Mouse (Mus musculus) hindbrain, embryonic 14.5 days (tissue): ENCODE data around the gene Mcm2. TPM values are rescaled to one million over a fixed set of nuclear protein-coding genes. Genes with fewer than 3 reads are reported as not detected.

ENCODE experiments used
- polyA plus RNA-seq: library from polyadenylated mRNA; unstranded; fragments of >200 nt; fragmentation: Nextera tagmentation; extraction: Ambion mirVana; gene quantifications from 2 replicates; pipeline ENCODE4 v1.2.1, GENCODE M21; 2014

Gene Mcm2
- polyA plus RNA-seq, 1 experiment from 2014 or later, result 27.0 TPM

Other genes starting within 250 kb of the Mcm2 start
- 51.1 and 51.3 TPM in 2 replicates for gene Mgll, start 174.4 kb downstream of the Mcm2 start, polyA plus RNA-seq
- gene Abtb1, start 56.8 kb downstream of the Mcm2 start, polyA plus RNA-seq, result 28.1 and 33.8 TPM in 2 replicates
- gene Podxl2, start 23.7 kb downstream of the Mcm2 start, polyA plus RNA-seq, result 525 and 527 TPM in 2 replicates
- 45.8 and 48.5 TPM in 2 replicates for gene Tpra1, start 3.5 kb upstream of the Mcm2 start, polyA plus RNA-seq